Mouse (Mus musculus) midbrain, embryonic 14.5 days (tissue): Measurements from ENCODE around the gene Ap3b2. TPM values are rescaled to one million over a fixed set of nuclear protein-coding genes. Genes with fewer than 3 reads are reported as not detected.
A peak's percentile ranks its signal among the peaks of the same experiment; 100 is the strongest.

Experiments
- ATAC-seq: fragments of 200-750 bp; cut with Nextera tagmentation; 2 replicates; pipeline ENCODE4 v1.8.0; 2017; ENCODE audit warnings: moderate number of reproducible peaks, moderate library complexity; ENCODE audit not compliant: low FRiP score, low TSS enrichment
- DNase-seq: peaks from one replicate; pipeline ENCODE4 v3.0.0-alpha.2; 2015
- H3K27ac ChIP-seq: fragments of 300-500 bp; sonication (generic); replicated peaks from 2 replicates; pipeline ENCODE4 v1.5.1; 2014; ENCODE audit warnings: mild to moderate bottlenecking, low read depth, low read length, moderate library complexity
- H3K27me3 ChIP-seq: fragments of 300-500 bp; sonication (generic); 2 replicates; pipeline ENCODE4 v1.6.1; 2014; ENCODE audit warnings: low read length, control low read depth, mixed read lengths; ENCODE audit not compliant: control insufficient read depth, insufficient read depth
- H3K36me3 ChIP-seq: fragments of 300-500 bp; sonication (generic); 2 replicates; pipeline ENCODE4 v1.6.1; 2014; ENCODE audit warnings: low read length, control low read depth; ENCODE audit not compliant: control insufficient read depth, insufficient read depth
- H3K4me1 ChIP-seq: fragments of 300-500 bp; sonication (generic); 2 replicates; pipeline ENCODE4 v1.6.1; 2014; ENCODE audit warnings: mild to moderate bottlenecking, antibody characterized with exemption, low read length, control low read depth; ENCODE audit not compliant: control insufficient read depth, insufficient read depth
- H3K4me2 ChIP-seq: fragments of 300-500 bp; sonication (generic); 2 replicates; pipeline ENCODE4 v1.6.1; 2014; ENCODE audit warnings: mild to moderate bottlenecking, low read length, moderate library complexity
- H3K4me3 ChIP-seq: fragments of 300-500 bp; sonication (generic); replicated peaks from 2 replicates; pipeline ENCODE4 v1.5.1; 2014; ENCODE audit warnings: low read depth, low read length
- H3K9ac ChIP-seq: fragments of 300-500 bp; sonication (generic); replicated peaks from 2 replicates; pipeline ENCODE4 v1.6.1; 2014; ENCODE audit warnings: mild to moderate bottlenecking, low read length, moderate library complexity
- H3K9me3 ChIP-seq: fragments of 300-500 bp; sonication (generic); 2 replicates; pipeline ENCODE4 v1.6.1; 2016; ENCODE audit warnings: low read length, control low read depth, mixed read lengths; ENCODE audit not compliant: control insufficient read depth
- WGBS: fragments of 180-500 bp; shearing (Covaris S2); extraction: QIAGEN DNeasy Blood & Tissue Kit; methylation state at CpG from one replicate; pipeline ENCODE4 v1.1.7; 2014; 5-methylcytosine and 5-hydroxymethylcytosine counted together
- polyA plus RNA-seq: library from polyadenylated mRNA; unstranded; fragments of >200 nt; fragmentation: Nextera tagmentation; extraction: Ambion mirVana; gene quantifications from 2 replicates; pipeline ENCODE4 v1.2.1, GENCODE M21; 2014

Gene Ap3b2
- polyA plus RNA-seq, 1 experiment from 2014 or later = 125 TPM

DNA sequence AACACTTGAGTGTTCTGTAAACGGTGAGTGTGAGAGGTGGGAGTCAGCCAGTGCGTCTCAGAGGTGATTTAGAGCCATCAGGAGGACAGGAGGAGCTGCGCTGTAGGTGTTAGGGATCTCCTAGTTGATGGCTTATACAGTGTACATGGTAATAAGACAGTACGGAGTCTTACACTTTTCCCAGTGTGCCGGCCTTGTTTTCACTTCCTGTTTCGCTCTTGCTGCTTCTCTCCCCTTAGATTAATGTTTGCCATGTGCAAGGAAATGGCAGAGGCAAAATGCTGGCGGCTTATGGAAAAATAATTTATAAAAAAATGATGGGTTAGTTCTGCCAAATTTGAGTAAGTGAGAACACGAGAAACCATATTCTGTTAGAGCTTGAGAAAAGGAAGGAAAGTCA, 35.2 kb upstream of the Ap3b2 start:
- H3K27me3 ChIP-seq = no peaks in the 10 kb centered on the region
- DNase-seq (no peak), ATAC-seq (no peak)
- H3K9ac ChIP-seq = no peak overlapping the region
- H3K36me3 ChIP-seq = peaks cover 59% of the 10 kb centered on the region
- H3K27ac ChIP-seq = no peak overlapping the region
- no peak overlapping the region for H3K4me3 ChIP-seq
- H3K4me1 ChIP-seq = peaks cover 12% of the 10 kb centered on the region
- H3K9me3 ChIP-seq = no peaks in the 10 kb centered on the region
- H3K4me2 ChIP-seq = no peak overlapping the region
- WGBS = 95% methylated on average over 8 of the region's 8 CpGs

DNA sequence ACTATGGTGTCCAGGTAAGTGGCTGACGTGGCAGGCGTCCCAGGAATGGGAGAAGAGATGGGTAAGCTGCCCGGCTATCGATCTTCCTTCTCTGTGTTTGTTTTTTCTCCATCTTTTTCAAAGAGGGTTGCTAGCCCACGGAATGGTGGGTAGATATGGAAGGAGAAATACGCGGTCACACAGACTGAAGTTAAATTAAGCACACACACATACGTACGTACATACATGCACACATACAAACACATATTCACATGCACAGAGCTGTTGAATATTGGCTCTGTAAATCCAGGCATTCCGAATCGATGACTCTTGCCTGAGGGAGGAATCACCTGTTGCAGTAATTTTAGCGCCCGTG, 29.9 kb upstream of the Ap3b2 start:
- H3K4me2 ChIP-seq = peak overlapping the region; percentile 66
- DNase-seq (no peak), ATAC-seq (no peak; the same call in 1 of the 2 replicates)
- no peaks in the 10 kb centered on the region for H3K9me3 ChIP-seq
- H3K27me3 ChIP-seq = no peaks in the 10 kb centered on the region
- H3K4me1 ChIP-seq = peaks cover 19% of the 10 kb centered on the region
- peaks cover 10% of the 10 kb centered on the region for H3K36me3 ChIP-seq
- H3K4me3 ChIP-seq = peak overlapping the region; percentile 69
- peak overlapping the region; percentile 98 for H3K27ac ChIP-seq
- H3K9ac ChIP-seq = peak overlapping the region; percentile 79
- WGBS = 10% methylated on average over 13 of the region's 13 CpGs

DNA sequence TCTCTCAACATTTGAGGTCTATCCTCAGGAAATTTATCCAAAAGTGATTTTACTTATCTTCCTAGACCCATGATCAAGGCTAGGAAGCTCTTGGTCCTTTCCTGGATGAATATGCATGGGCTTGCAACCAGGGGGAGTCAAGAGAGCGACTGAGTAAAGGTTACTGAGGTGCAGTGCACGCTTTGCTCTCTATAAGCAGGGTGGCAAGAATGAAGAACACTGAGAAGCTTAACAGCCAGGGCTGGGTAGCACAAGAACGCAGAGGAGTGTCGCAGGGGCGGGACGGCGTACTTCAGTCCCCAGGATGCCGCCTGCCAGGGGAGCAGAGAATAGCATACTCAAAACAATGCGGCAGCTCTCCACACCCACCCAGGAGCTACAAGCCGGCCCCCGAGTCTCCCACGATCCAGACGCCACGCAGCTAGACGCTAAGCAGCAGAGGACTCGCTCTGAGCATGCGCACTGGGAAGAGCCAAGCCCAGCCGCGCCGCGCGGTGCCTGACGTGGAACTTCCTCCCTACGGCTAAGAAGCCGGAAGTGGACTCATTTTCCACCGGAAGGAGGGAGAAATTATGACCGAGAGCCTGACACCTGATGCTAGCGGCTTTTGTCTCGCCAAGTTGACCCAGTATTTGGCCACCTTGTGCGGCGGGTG, 29.4 kb upstream of the Ap3b2 start:
- H3K4me2 ChIP-seq = peak overlapping the region; percentile 66
- ATAC-seq (peak; percentile 97), DNase-seq (peak; percentile 99)
- H3K27ac ChIP-seq = peak overlapping the region; percentile 98
- WGBS = under 1% methylated on average over 31 of the region's 31 CpGs
- peaks cover 19% of the 10 kb centered on the region for H3K4me1 ChIP-seq
- H3K9ac ChIP-seq = peak overlapping the region; percentile 79
- H3K27me3 ChIP-seq = no peaks in the 10 kb centered on the region
- peaks cover 7% of the 10 kb centered on the region; the same call in 1 of the 2 replicates for H3K36me3 ChIP-seq
- no peaks in the 10 kb centered on the region for H3K9me3 ChIP-seq
- peak overlapping the region; percentile 69 for H3K4me3 ChIP-seq

DNA sequence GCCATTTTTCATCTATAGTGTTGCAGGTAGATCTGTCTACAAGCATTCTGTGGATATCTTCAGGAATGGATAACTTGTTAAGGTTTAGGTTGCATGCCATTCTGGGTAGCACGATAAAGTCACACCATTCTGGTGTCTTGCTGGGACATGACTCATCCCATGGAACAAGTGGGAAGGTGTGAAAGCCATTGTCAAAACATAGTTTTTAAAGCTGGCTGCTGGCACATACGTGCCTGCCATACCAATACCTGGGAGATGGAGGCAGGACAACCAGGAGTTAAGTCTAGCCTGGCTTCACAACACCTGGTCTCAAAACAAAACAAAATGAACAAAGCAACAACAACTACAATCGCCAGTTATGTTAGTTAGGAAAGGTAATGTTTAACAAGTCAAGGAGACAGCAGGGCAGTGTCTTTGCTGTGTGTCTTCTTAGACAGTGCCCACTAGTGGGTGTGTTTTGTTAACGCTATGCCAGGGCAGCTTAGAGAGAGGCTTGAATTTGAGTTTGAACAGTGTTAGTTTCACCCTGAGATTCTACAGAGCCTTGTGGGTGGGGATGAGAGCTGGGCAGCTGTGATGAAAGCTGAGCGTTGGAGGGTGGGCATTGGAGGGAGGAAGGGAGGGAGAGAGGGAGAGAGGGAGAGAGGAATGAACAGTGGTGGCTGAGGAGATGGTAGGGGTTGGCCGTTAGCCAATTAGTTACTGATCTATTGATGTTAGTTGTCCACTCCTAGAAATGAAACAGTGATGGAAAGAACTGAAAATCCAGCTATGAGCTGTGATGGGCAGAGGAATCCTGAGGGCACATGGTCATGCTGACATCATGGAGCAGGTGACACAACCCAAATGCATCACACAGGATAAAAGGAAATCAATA, 22.7 kb upstream of the Ap3b2 start:
- Histone ChIP-seq H3K9ac (no peak overlapping the region), H3K9me3 (no peaks in the 10 kb centered on the region), H3K4me3 (no peak overlapping the region), H3K4me1 (no peaks in the 10 kb centered on the region), H3K27me3 (no peaks in the 10 kb centered on the region), H3K4me2 (no peak overlapping the region), H3K27ac (no peak overlapping the region), H3K36me3 (no peaks in the 10 kb centered on the region)
- 78% methylated on average over 6 of the region's 6 CpGs for WGBS
- DNase-seq (no peak), ATAC-seq (no peak)

DNA sequence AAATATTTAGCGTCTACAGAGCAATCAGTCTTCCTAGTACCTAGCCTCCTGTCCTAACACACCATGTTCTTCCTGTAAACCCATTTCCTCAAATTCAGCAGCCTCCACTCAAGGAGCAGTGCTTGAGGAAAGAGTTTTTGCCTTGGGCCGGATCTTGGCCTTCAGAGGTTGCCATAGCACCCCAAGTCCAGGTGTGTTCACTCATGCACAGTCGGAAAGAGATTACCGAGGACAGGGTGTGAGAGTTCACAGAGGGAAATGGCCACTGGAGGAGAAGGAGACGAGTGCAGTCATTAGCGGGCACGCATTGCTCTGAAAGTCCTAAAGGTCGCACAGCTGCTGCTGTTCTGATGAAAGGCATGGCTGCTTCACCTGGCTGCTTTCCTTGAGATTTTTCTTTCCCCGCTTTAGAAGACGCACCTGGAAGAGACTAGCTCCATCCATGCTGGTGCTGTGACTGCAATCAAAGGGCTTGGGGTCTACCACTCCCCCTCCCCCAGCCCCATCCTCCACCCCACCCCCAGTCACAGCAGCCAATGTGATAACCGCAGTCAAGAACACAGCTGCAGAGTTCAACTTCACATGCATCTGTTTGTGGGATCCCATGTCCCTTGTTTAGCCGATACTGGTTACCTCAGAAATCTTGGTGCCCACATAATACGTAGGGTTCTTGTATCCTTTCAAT, 21.3 kb upstream of the Ap3b2 start:
- DNase-seq (no peak), ATAC-seq (no peak)
- Histone ChIP-seq H3K27ac (no peak overlapping the region), H3K4me2 (no peak overlapping the region), H3K36me3 (no peaks in the 10 kb centered on the region), H3K4me3 (no peak overlapping the region), H3K9ac (no peak overlapping the region), H3K27me3 (no peaks in the 10 kb centered on the region), H3K4me1 (no peaks in the 10 kb centered on the region), H3K9me3 (no peaks in the 10 kb centered on the region)
- WGBS = 59% methylated on average over 13 of the region's 13 CpGs

DNA sequence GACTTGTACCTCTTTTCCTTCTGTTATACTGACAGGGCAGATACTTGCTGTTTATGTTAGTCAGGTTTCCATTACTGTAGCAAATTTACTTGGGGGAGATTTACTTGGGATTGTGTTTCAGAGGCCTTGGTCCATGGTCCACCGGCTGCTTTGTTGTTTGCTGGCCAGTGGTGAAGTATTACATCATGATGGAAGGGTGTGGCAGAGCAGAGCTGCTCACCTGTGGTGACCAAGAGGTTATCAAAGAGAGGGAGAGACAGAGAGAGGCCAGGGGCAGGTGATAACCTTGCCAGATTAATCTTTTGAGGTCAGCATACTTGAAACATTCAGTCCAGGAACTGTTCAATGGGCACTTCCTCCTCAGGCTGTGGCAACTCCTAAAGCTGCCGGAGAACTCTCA, 7.3 kb upstream of the Ap3b2 start:
- ATAC-seq = no peak
- 87% methylated on average over 2 of the region's 2 CpGs for WGBS
- no peaks in the 10 kb centered on the region for H3K9me3 ChIP-seq
- H3K4me3 ChIP-seq = no peak overlapping the region
- H3K4me1 ChIP-seq = no peaks in the 10 kb centered on the region
- H3K27me3 ChIP-seq = no peaks in the 10 kb centered on the region
- no peak for DNase-seq
- H3K4me2 ChIP-seq = no peak overlapping the region
- no peaks in the 10 kb centered on the region for H3K36me3 ChIP-seq
- no peak overlapping the region for H3K9ac ChIP-seq
- no peak overlapping the region for H3K27ac ChIP-seq

DNA sequence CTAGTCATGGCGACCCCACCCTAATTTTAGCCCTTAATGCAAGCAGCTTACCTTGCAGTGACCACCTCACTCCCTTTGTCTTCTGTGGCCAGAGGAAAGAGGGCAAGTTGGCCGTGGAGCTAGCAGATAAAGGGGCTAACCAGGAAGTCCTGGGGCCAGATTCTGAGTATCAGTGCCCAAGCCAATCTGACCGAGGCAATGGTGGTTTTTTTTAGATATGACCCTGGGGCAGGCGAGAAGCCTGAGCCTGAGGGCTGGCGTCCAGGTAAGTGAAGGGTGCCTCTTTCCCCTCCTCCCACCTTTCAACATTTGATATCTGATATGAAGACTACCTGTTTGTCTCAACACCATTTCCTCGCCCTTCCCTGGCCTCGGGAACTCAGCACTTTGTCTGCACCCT, 4.5 kb upstream of the Ap3b2 start, which contains the start of gene BC048679:
Gene BC048679 (minus strand): TSS at position 101 of the 400 bp plus-strand sequence.
- Histone ChIP-seq H3K27me3 (no peaks in the 10 kb centered on the region), H3K27ac (no peak within 1 kb of the TSS), H3K4me2 (no peak within 1 kb of the TSS), H3K9me3 (no peaks in the 10 kb centered on the region), H3K9ac (no peak within 1 kb of the TSS), H3K4me3 (no peak within 1 kb of the TSS), H3K4me1 (no peaks in the 10 kb centered on the region), H3K36me3 (no peaks in the 10 kb centered on the region)
- 77% methylated on average over 7 of the region's 7 CpGs for WGBS
- no peak for ATAC-seq
- DNase-seq = no peak

DNA sequence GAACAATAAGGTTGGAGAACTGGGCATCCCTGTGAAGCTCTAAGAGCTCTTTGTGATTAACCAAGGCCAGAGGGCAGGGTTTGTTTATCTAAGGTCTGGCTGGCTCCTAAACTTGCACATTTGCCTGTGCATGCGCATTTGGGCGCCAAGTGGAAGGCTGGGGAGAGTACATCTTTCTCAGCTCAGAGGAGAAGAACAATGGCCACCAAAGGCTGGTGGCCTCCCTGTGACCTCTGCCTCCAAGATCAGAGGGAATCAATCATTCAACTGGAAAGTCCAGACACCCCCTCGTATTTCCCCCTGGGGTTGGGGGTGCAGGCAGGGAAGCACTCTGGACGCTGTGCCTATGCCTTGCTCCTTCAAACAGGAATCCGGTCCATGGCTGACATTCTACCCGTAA, 3.4 kb upstream of the Ap3b2 start:
- Histone ChIP-seq H3K27me3 (no peaks in the 10 kb centered on the region), H3K9me3 (no peaks in the 10 kb centered on the region), H3K4me2 (no peak overlapping the region), H3K4me1 (peaks cover 6% of the 10 kb centered on the region), H3K36me3 (no peaks in the 10 kb centered on the region), H3K27ac (no peak overlapping the region), H3K9ac (no peak overlapping the region), H3K4me3 (no peak overlapping the region)
- ATAC-seq (no peak), DNase-seq (no peak)
- WGBS = 11% methylated on average over 6 of the region's 6 CpGs
